Mouse (Mus musculus): ENCODE data around the gene Hnrnph1.

DNA sequence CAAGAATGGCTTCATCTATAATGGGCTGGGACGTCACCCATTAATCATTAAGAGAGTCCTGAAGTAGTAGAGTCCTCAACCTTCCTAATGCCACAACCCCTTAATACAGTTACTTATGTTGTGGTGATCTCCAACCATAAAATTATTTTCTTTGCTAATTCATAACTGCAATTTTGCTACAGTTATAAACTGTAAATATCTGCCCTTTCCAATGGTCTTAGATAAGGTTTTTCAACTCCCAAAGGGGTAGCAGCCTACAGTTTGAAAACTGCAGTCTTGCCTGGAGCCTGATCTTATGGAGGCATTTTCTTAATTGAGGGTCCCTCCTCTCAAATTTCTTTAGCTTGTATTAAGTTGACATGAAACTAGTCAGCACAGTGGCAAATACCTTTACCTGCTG is 47.4 kb upstream of the Hnrnph1 start:
- TF ChIP-seq NANOG (IDR thresholded peaks at IDR 0.05; ENCODE audit: borderline replicate concordance, low read length), result no peak
- no peak for TF ChIP-seq CTCF (conservative IDR thresholded peaks at IDR 0.05; ENCODE audit: low read length)
- no peak for TF ChIP-seq POU5F1 (IDR thresholded peaks at IDR 0.05; ENCODE audit: borderline replicate concordance, low read length)

Data from E14TG2a.4 (cell line).